Mouse (Mus musculus) ES-Bruce4 (cell line): ENCODE results near the gene Olfr649.

Source experiments
- CTCF ChIP-seq: IDR thresholded peaks from one replicate; pipeline ENCODE4 v1.8.1; 2011; ENCODE audit warnings: low read depth, low read length
- EP300 ChIP-seq: IDR thresholded peaks from 2 replicates; pipeline ENCODE4 v1.6.1; 2011; ENCODE audit warnings: low read depth, low read length; ENCODE audit not compliant: insufficient read depth
- POLR2A ChIP-seq: IDR thresholded peaks from one replicate; pipeline ENCODE4 v1.8.1; 2011; ENCODE audit warnings: low read length; ENCODE audit not compliant: insufficient read depth

DNA sequence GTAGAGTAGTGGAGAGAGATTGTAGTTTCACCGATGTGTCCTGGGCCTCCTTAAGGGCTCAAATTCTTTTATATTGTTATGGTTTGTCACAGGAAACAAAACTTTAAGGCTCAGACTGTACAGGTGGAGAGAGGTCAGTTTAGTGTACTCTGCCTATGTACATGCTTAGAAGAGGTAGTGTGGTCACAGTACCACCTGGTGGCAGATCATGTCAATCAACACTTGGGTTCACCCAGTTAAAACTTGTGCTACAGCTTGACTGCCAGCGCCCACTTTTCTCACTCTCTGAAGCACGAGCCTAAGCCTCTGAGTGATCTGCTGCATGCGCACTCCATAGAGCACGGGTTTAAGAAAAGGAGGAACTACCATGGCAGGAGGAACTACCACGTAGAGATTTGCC lies 28.7 kb downstream of the Olfr649 start:
- TF ChIP-seq EP300 = no peak
- TF ChIP-seq POLR2A = no peak
- TF ChIP-seq CTCF = no peak
